Mouse (Mus musculus) heart, embryonic 14.5 days (tissue): ENCODE data around the gene B2m. TPM values are rescaled to one million over a fixed set of nuclear protein-coding genes. Genes with fewer than 3 reads are reported as not detected.
"Not testable (repeated sequence)": the region's sequence is repeated elsewhere in the genome, so short reads cannot be mapped to it uniquely, and the experiment has no call there.

Source experiments
- ATAC-seq: fragments of 200-750 bp; cut with Nextera tagmentation; 2 replicates; pipeline ENCODE4 v1.8.0; 2017; ENCODE audit warnings: low read depth, moderate TSS enrichment; ENCODE audit not compliant: insufficient number of reproducible peaks, insufficient read depth, low FRiP score
- H3K27ac ChIP-seq, 2 experiments: fragments of 200-500 bp in 1 of 2; fragments of 300-500 bp in 1 of 2; sonication (generic) in 1 of 2; replicated peaks in 1 of 2; 2 replicates each; pipeline ENCODE4 v1.5.1; 2012 to 2014; ENCODE audit warnings: low read depth in 2 of 2, low read length in 2 of 2, control low read depth in 1 of 2, mild to moderate bottlenecking in 1 of 2, mixed read lengths in 1 of 2; ENCODE audit not compliant: control insufficient read depth in 1 of 2, insufficient read depth in 1 of 2
- H3K27me3 ChIP-seq: fragments of 300-500 bp; sonication (generic); 2 replicates; pipeline ENCODE4 v1.6.1; 2014; ENCODE audit warnings: mild to moderate bottlenecking, low read length, control low read depth; ENCODE audit not compliant: control insufficient read depth, insufficient read depth
- H3K36me3 ChIP-seq: fragments of 300-500 bp; sonication (generic); 2 replicates; pipeline ENCODE4 v1.6.1; 2014; ENCODE audit warnings: mild to moderate bottlenecking, control low read depth, low read length, mixed read lengths; ENCODE audit not compliant: control insufficient read depth, insufficient read depth
- H3K4me1 ChIP-seq, 2 experiments: fragments of 200-500 bp in 1 of 2; fragments of 300-500 bp in 1 of 2; sonication (generic) in 1 of 2; 2 replicates each; pipeline ENCODE4 v1.6.1; 2012 to 2014; ENCODE audit warnings: low read length in 2 of 2, control low read depth in 1 of 2, mixed read lengths in 1 of 2; ENCODE audit not compliant: control insufficient read depth in 2 of 2, insufficient read depth in 2 of 2
- H3K4me2 ChIP-seq: fragments of 300-500 bp; sonication (generic); 2 replicates; pipeline ENCODE4 v1.6.1; 2014; ENCODE audit warnings: mild to moderate bottlenecking, low read length
- H3K4me3 ChIP-seq, 2 experiments: fragments of 200-500 bp in 1 of 2; fragments of 300-500 bp in 1 of 2; sonication (generic) in 1 of 2; 2 replicates each; pipeline ENCODE4 v1.5.1; 2012 to 2014; ENCODE audit warnings: low read length in 2 of 2, mild to moderate bottlenecking in 2 of 2, control low read depth in 1 of 2, low read depth in 1 of 2, moderate library complexity in 1 of 2; ENCODE audit not compliant: control insufficient read depth in 1 of 2, insufficient read depth in 1 of 2
- H3K9ac ChIP-seq: fragments of 300-500 bp; sonication (generic); 2 replicates; pipeline ENCODE4 v1.6.1; 2014; ENCODE audit warnings: mild to moderate bottlenecking, low read length
- H3K9me3 ChIP-seq: fragments of 300-500 bp; sonication (generic); 2 replicates; pipeline ENCODE4 v1.6.1; 2016; ENCODE audit warnings: low read length, control low read depth; ENCODE audit not compliant: control insufficient read depth
- WGBS: fragments of 180-500 bp; shearing (Covaris S2); extraction: QIAGEN DNeasy Blood & Tissue Kit; methylation state at CpG from one replicate; pipeline ENCODE4 v1.1.7; 2014; 5-methylcytosine and 5-hydroxymethylcytosine counted together
- polyA plus RNA-seq: library from polyadenylated mRNA; unstranded; fragments of >200 nt; fragmentation: Nextera tagmentation; extraction: Ambion mirVana; gene quantifications from 2 replicates; pipeline ENCODE4 v1.2.1, GENCODE M21; 2014

The B2m gene
- polyA plus RNA-seq: 299 and 301 TPM in 2 replicates

GRCm38 (mm10) chr2:122147508-122148241 is at the start of gene B2m:
B2m (plus strand) TSS chr2:122147686.
- WGBS: under 1% methylated on average over 40 of the region's 40 CpGs
- peak within 1 kb of the TSS; percentile 55 to 80 for H3K4me3 ChIP-seq

GRCm38 (mm10) chr2:122097686-122098085 is 49.8 kb upstream of the B2m start:
- H3K36me3 ChIP-seq: peaks cover 92% of the 10 kb centered on the region
- not testable (repeated sequence) for H3K27ac ChIP-seq, H3K9ac ChIP-seq, H3K4me1 ChIP-seq, H3K27me3 ChIP-seq, H3K9me3 ChIP-seq, H3K4me3 ChIP-seq, ATAC-seq, H3K4me2 ChIP-seq
- 79% methylated on average over 5 of the region's 5 CpGs for WGBS

More at GRCm38 (mm10) chr2:122147508-122148241, at the start of gene B2m:
- H3K36me3 ChIP-seq: peaks cover 13% of the 10 kb centered on the region
- H3K9me3 ChIP-seq: no peaks in the 10 kb centered on the region
- peak within 1 kb of the TSS; percentile 79 for H3K27ac ChIP-seq
- peak within 1 kb of the TSS; percentile 68 for H3K4me2 ChIP-seq
- no peaks in the 10 kb centered on the region for H3K27me3 ChIP-seq
- H3K9ac ChIP-seq: peak within 1 kb of the TSS; percentile 82
- peak; percentile 94 for ATAC-seq
- H3K4me1 ChIP-seq: peaks cover 0 to 19% of the 10 kb centered on the region in 2 experiments; a peak in 1 of 4 replicates

- no peak for ATAC-seq
- no peak overlapping the region for H3K27ac ChIP-seq
- H3K4me1 ChIP-seq: no peaks in the 10 kb centered on the region
- H3K4me2 ChIP-seq: no peak overlapping the region
- no peak overlapping the region for H3K4me3 ChIP-seq
- H3K9me3 ChIP-seq: no peaks in the 10 kb centered on the region
- peaks cover 68% of the 10 kb centered on the region for H3K36me3 ChIP-seq
- H3K27me3 ChIP-seq: no peaks in the 10 kb centered on the region
- H3K9ac ChIP-seq: no peak overlapping the region
Observed at GRCm38 (mm10) chr2:122102070-122102469, 45.4 kb upstream of the B2m start.

GRCm38 (mm10) chr2:122108101-122108500 is 39.4 kb upstream of the B2m start:
- 81% methylated on average over 14 of the region's 14 CpGs for WGBS
- no peak for ATAC-seq

GRCm38 (mm10) chr2:122109714-122110113 is 37.8 kb upstream of the B2m start:
- Histone ChIP-seq H3K9ac (no peak overlapping the region), H3K36me3 (peaks cover 63% of the 10 kb centered on the region), H3K4me2 (no peak overlapping the region), H3K9me3 (no peaks in the 10 kb centered on the region), H3K4me1 (no peaks in the 10 kb centered on the region), H3K4me3 (no peak overlapping the region), H3K27ac (no peak overlapping the region), H3K27me3 (no peaks in the 10 kb centered on the region)
- WGBS: 59% methylated on average over 4 of the region's 4 CpGs
- no peak for ATAC-seq

More at GRCm38 (mm10) chr2:122108101-122108500, 39.4 kb upstream of the B2m start:
- Histone ChIP-seq H3K9ac (no peak overlapping the region), H3K4me1 (no peaks in the 10 kb centered on the region), H3K27ac (no peak overlapping the region), H3K4me3 (no peak overlapping the region), H3K4me2 (no peak overlapping the region), H3K9me3 (no peaks in the 10 kb centered on the region), H3K36me3 (peaks cover 57% of the 10 kb centered on the region), H3K27me3 (no peaks in the 10 kb centered on the region)

GRCm38 (mm10) chr2:122116888-122117287 is 30.6 kb upstream of the B2m start:
- H3K27ac ChIP-seq: no peak overlapping the region
- no peaks in the 10 kb centered on the region for H3K27me3 ChIP-seq
- H3K9me3 ChIP-seq: no peaks in the 10 kb centered on the region
- H3K4me3 ChIP-seq: no peak overlapping the region
- H3K4me2 ChIP-seq: peak overlapping the region; percentile 67; the same call in 1 of the 2 replicates
- H3K36me3 ChIP-seq: peaks cover 21% of the 10 kb centered on the region
- peaks cover 0 to 9% of the 10 kb centered on the region in 2 experiments; a peak in 2 of 4 replicates for H3K4me1 ChIP-seq
- ATAC-seq: no peak
- no peak overlapping the region for H3K9ac ChIP-seq
- WGBS: 94% methylated on average over 2 of the region's 2 CpGs

GRCm38 (mm10) chr2:122117961-122118958 is 29.2 kb upstream of the B2m start, which contains the start of gene Spg11:
Spg11 (minus strand) TSS chr2:122118386.
- Histone ChIP-seq H3K27ac (peak within 1 kb of the TSS; percentile 90 to 96), H3K27me3 (no peaks in the 10 kb centered on the region), H3K4me2 (peak within 1 kb of the TSS; percentile 67), H3K9ac (peak within 1 kb of the TSS; percentile 85), H3K4me3 (peak within 1 kb of the TSS; percentile 66 to 80), H3K4me1 (peaks cover 0 to 9% of the 10 kb centered on the region in 2 experiments; a peak in 2 of 4 replicates), H3K36me3 (peaks cover 14% of the 10 kb centered on the region), H3K9me3 (no peaks in the 10 kb centered on the region)
- ATAC-seq: peak; percentile 99
- WGBS: under 1% methylated on average over 47 of the region's 47 CpGs
